Mouse (Mus musculus) intestine, embryonic 15.5 days (tissue): ENCODE measurements at regions not wholly inside any gene's neighbourhood (a gene's known extent, or its start where the extent isn't known, plus 50 kb on each side); places are given as distances from the start of the nearest gene placed in this dataset.

ENCODE experiments used
- ATAC-seq: fragments of 200-750 bp; cut with Nextera tagmentation; 2 replicates; pipeline ENCODE4 v1.8.0; 2017; ENCODE audit warnings: moderate TSS enrichment, moderate library complexity
- H3K27ac ChIP-seq: fragments of 300-500 bp; sonication (generic); 2 replicates; pipeline ENCODE4 v1.5.1; 2015; ENCODE audit warnings: mild to moderate bottlenecking, inconsistent platforms
- H3K27me3 ChIP-seq: fragments of 300-500 bp; sonication (generic); replicated peaks from 2 replicates; pipeline ENCODE4 v1.6.1; 2015; ENCODE audit warnings: inconsistent platforms
- H3K36me3 ChIP-seq: fragments of 300-500 bp; sonication (generic); 2 replicates; pipeline ENCODE4 v1.6.1; 2015; ENCODE audit warnings: inconsistent platforms
- H3K4me1 ChIP-seq: fragments of 300-500 bp; sonication (generic); replicated peaks from 2 replicates; pipeline ENCODE4 v1.6.1; 2015; ENCODE audit warnings: inconsistent platforms
- H3K4me2 ChIP-seq: fragments of 300-500 bp; sonication (generic); replicated peaks from 2 replicates; pipeline ENCODE4 v1.6.1; 2015; ENCODE audit warnings: mild to moderate bottlenecking, inconsistent platforms
- H3K4me3 ChIP-seq: fragments of 300-500 bp; sonication (generic); replicated peaks from 2 replicates; pipeline ENCODE4 v1.5.1; 2015; ENCODE audit warnings: inconsistent platforms
- H3K9ac ChIP-seq: fragments of 300-500 bp; sonication (generic); 2 replicates; pipeline ENCODE4 v1.6.1; 2015; ENCODE audit warnings: inconsistent platforms
- H3K9me3 ChIP-seq: fragments of 300-500 bp; sonication (generic); 2 replicates; pipeline ENCODE4 v1.6.1; 2016; ENCODE audit warnings: inconsistent platforms
- WGBS: fragments of 180-500 bp; shearing (Covaris S2); methylation state at CpG from one replicate; pipeline ENCODE4 v1.1.7; 2015; 5-methylcytosine and 5-hydroxymethylcytosine counted together

GRCm38 (mm10) chr8:112072205-112072604, 57.4 kb upstream of the Gm6793 start:
- Histone ChIP-seq H3K9me3 (no peaks in the 10 kb centered on the region), H3K36me3 (no peaks in the 10 kb centered on the region), H3K9ac (no peak overlapping the region), H3K4me1 (no peaks in the 10 kb centered on the region), H3K4me2 (no peak overlapping the region), H3K4me3 (no peak overlapping the region), H3K27ac (no peak overlapping the region), H3K27me3 (no peaks in the 10 kb centered on the region)
- WGBS: 74% methylated on average over 14 of the region's 14 CpGs
- no peak for ATAC-seq

DNA sequence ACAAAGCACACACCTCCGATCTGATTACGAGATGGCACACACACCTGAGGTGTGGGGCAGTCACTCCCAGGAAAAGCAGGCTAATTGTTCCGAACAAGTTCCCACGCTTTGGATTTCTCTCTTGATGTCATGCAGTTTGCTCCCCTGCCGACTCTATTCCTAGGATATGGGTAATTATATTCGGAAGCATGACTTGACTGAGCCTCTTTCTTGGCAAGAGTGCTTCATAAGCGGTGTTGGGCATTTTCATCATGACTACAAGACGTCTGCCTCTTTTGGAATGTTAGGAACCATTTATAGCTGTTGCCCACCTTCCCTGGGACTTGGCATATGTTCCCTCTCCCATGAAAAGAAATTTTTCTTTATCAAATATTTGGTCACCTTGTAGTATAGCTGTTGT, 55.4 kb upstream of the Gm6793 start:
- Histone ChIP-seq H3K4me3 (no peak overlapping the region), H3K9me3 (no peaks in the 10 kb centered on the region), H3K27me3 (no peaks in the 10 kb centered on the region), H3K4me1 (no peaks in the 10 kb centered on the region), H3K36me3 (no peaks in the 10 kb centered on the region), H3K4me2 (no peak overlapping the region), H3K27ac (no peak overlapping the region), H3K9ac (no peak overlapping the region)
- WGBS: 92% methylated on average over 8 of the region's 8 CpGs
- ATAC-seq: no peak
